Mouse (Mus musculus): ENCODE data around the gene Fosl1. TPM values are rescaled to one million over a fixed set of nuclear protein-coding genes. Genes with fewer than 3 reads are reported as not detected.
A peak's percentile ranks its signal among the peaks of the same experiment; 100 is the strongest.
"Not testable (repeated sequence)": the region's sequence is repeated elsewhere in the genome, so short reads cannot be mapped to it uniquely, and the experiment has no call there.

The Fosl1 gene
- polyA plus RNA-seq, 1 experiment from 2014 or later = not detected

DNA sequence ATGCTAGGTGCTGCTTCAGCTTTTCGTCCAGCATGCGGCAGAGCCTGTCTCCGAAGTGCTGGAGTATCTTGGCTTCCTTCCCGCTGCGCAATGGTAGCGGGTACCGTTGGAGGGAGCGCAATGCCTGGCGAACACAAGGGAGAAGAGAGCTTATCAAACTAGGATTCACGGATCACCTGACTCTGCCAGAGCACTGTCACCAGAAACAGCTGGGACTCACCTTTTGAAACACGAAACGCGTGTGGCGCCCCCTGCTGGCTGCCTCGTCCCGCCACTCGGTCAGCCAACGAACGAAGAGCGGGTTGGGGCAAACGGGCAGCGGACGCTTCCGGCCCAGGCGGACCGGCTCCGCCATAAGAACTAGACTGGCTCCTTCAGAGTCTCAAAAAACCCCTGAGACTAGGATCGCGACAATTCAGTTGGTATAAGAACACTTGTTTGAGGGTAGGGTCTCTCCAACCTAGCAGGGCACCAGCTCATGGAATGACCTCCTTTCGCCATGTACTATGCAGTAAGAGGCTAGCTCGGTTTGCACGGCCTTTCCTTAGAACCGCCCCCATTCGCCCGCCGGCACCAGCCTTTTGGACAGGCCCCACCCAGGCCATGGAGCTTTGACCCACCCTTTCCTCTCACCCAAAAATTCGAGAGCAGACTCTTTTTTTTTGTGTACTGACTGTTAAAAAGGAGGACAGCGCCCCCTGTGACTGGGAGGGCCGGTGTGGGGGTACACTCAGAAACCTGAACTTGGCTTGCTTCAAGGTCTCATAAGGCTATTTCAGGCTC is 40.6 kb downstream of the Fosl1 start, which contains the start of gene Mus81:
Gene Mus81, minus strand, starts transcription at position 635 of the 783 bp plus-strand sequence.
- Histone ChIP-seq H3K4me3 (peak within 1 kb of the TSS; percentile 53), H3K36me3 (peaks cover 44% of the 10 kb centered on the region), H3K4me2 (replicated peaks) (peak within 1 kb of the TSS; percentile 67), H3K9me3 (no peaks in the 10 kb centered on the region), H3K27ac (replicated peaks) (peak within 1 kb of the TSS; percentile 99), H3K9ac (replicated peaks) (peak within 1 kb of the TSS; percentile 62), H3K4me1 (peaks cover 25% of the 10 kb centered on the region), H3K27me3 (no peaks in the 10 kb centered on the region)
- ATAC-seq (ENCODE audit: low FRiP score, low read depth) = peak; percentile 54
- WGBS = under 1% methylated on average over 39 of the region's 39 CpGs

DNA sequence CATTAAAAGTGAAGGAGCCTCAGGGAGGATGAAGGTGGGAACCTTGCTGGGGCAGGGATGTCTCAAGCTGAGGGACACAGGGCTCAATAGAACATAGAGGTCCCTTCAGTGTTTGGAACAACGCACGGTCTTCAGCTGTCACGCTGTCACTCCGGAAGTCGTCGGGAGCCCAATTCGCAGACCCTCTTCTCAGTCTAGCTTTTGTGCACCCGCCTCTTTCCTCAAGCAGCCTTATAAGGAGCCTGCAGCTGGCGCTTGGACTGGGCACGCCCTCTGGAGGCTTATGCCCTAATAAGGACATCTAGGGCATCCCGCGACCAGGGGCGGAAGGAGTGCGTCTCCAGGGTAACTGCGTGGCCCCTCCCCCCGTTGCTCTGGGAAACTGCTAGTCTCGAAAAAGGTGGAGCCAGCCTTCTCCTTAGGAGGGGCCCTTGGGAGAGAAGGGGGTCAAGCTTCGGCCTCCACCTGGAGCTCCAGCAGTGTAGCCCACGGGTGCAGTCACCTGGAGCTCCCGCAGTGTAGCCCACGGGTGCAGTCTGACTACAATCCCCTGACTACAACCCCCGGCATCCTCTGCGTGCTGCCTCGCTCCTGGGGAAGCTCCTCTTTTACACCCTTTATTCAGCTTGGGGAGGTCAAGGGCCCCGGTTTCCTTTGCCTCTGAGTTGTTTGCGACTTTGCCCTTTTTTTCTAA is 41.7 kb downstream of the Fosl1 start:
- no peaks in the 10 kb centered on the region for H3K27me3 ChIP-seq
- H3K4me1 ChIP-seq = peaks cover 31% of the 10 kb centered on the region
- peak overlapping the region; percentile 62 for H3K9ac ChIP-seq (replicated peaks)
- H3K4me2 ChIP-seq (replicated peaks) = peak overlapping the region; percentile 67
- 0% methylated on average over 26 of the region's 26 CpGs for WGBS
- H3K4me3 ChIP-seq = peak overlapping the region; percentile 53
- peak; percentile 80 for ATAC-seq (ENCODE audit: low FRiP score, low read depth)
- H3K9me3 ChIP-seq = no peaks in the 10 kb centered on the region
- H3K36me3 ChIP-seq = peaks cover 44% of the 10 kb centered on the region
- H3K27ac ChIP-seq (replicated peaks) = peak overlapping the region; percentile 99

GRCm38 (mm10) chr19:5489721-5490120 is 42.4 kb downstream of the Fosl1 start:
- ATAC-seq (ENCODE audit: low FRiP score, low read depth); H3K9ac ChIP-seq (replicated peaks); H3K9me3 ChIP-seq; H3K27me3 ChIP-seq: not testable (repeated sequence)
- peaks cover 31% of the 10 kb centered on the region for H3K4me1 ChIP-seq
- H3K36me3 ChIP-seq = peaks cover 44% of the 10 kb centered on the region
- 54% methylated on average over 10 of the region's 10 CpGs for WGBS
- peak overlapping the region; percentile 99 for H3K27ac ChIP-seq (replicated peaks)
- H3K4me3 ChIP-seq = peak overlapping the region; percentile 90
- peak overlapping the region; percentile 70 for H3K4me2 ChIP-seq (replicated peaks)

DNA sequence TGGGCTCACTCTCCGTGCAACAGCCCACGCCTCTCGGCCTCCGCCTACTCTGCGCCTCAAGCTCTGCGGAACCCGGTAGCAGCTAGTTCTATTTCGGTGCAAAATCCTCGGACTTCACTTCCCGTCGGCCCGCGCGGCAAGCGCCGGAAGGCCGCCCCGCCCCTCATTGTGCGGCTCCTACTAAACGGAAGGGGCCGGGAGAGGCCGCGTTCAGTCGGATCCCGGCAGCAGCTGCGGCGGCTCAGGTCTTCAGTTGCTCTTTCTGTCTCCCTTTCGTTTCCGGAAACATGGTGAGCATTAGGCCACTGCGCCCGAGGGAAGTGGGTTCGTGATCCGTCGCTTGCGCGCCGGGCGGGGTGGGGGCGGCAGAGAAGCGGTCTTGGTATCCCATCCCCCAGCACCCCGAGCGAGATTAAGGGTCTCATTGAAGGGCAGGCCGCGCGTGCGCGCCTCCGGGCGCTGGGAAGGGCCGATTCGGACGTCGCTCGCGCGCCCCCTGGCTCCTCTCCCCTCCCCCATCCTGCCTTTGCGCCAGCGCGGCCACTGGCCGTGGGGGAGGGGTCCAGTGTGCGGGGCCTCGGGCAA is 43.1 kb downstream of the Fosl1 start, which contains the start of gene Cfl1:
Gene Cfl1, plus strand, starts transcription at position 143 of the 585 bp plus-strand sequence.
- peak; percentile 61 for ATAC-seq (ENCODE audit: low FRiP score, low read depth)
- peak within 1 kb of the TSS; percentile 70 for H3K4me2 ChIP-seq (replicated peaks)
- under 1% methylated on average over 62 of the region's 62 CpGs for WGBS
- H3K27me3 ChIP-seq = no peaks in the 10 kb centered on the region
- H3K4me3 ChIP-seq = peak within 1 kb of the TSS; percentile 90
- peaks cover 42% of the 10 kb centered on the region for H3K36me3 ChIP-seq
- H3K9me3 ChIP-seq = no peaks in the 10 kb centered on the region
- peaks cover 31% of the 10 kb centered on the region for H3K4me1 ChIP-seq
- peak within 1 kb of the TSS; percentile 98 for H3K9ac ChIP-seq (replicated peaks)
- H3K27ac ChIP-seq (replicated peaks) = peak within 1 kb of the TSS; percentile 99

- peaks cover 31% of the 10 kb centered on the region for H3K4me1 ChIP-seq
- no peaks in the 10 kb centered on the region for H3K27me3 ChIP-seq
- no peaks in the 10 kb centered on the region for H3K9me3 ChIP-seq
- peak overlapping the region; percentile 99 for H3K27ac ChIP-seq (replicated peaks)
- H3K4me3 ChIP-seq = peak overlapping the region; percentile 90
- H3K9ac ChIP-seq (replicated peaks) = peak overlapping the region; percentile 98
- ATAC-seq (ENCODE audit: low FRiP score, low read depth) = peak; percentile 24
- WGBS = under 1% methylated on average over 54 of the region's 59 CpGs
- H3K36me3 ChIP-seq = peaks cover 42% of the 10 kb centered on the region
- H3K4me2 ChIP-seq (replicated peaks) = peak overlapping the region; percentile 70
Observed at GRCm38 (mm10) chr19:5490898-5491708, 43.8 kb downstream of the Fosl1 start.

- H3K27ac ChIP-seq (replicated peaks) = no peak overlapping the region
- no peaks in the 10 kb centered on the region for H3K27me3 ChIP-seq
- peaks cover 22% of the 10 kb centered on the region for H3K4me1 ChIP-seq
- peak overlapping the region; percentile 70 for H3K4me2 ChIP-seq (replicated peaks)
- no peak overlapping the region for H3K9ac ChIP-seq (replicated peaks)
- ATAC-seq (ENCODE audit: low FRiP score, low read depth) = no peak
- H3K9me3 ChIP-seq = no peaks in the 10 kb centered on the region
- peaks cover 53% of the 10 kb centered on the region for H3K36me3 ChIP-seq
- 0 out of 2 replicates have a peak overlapping the region, but pooled peaks have one; percentile 3 for H3K4me3 ChIP-seq
- WGBS = 85% methylated on average over 4 of the region's 4 CpGs
Observed at GRCm38 (mm10) chr19:5492641-5493040, 45.3 kb downstream of the Fosl1 start.

GRCm38 (mm10) chr19:5493301-5493721 is 46.0 kb downstream of the Fosl1 start:
- Histone ChIP-seq H3K4me1 (peaks cover 21% of the 10 kb centered on the region), H3K36me3 (peaks cover 58% of the 10 kb centered on the region)
- not testable (repeated sequence) for H3K4me3 ChIP-seq; H3K9me3 ChIP-seq; H3K27me3 ChIP-seq; H3K27ac ChIP-seq (replicated peaks); H3K9ac ChIP-seq (replicated peaks); H3K4me2 ChIP-seq (replicated peaks); ATAC-seq (ENCODE audit: low FRiP score, low read depth)
- 67% methylated on average over 9 of the region's 9 CpGs for WGBS

- Histone ChIP-seq H3K4me3 (no peak overlapping the region), H3K27ac (replicated peaks) (no peak overlapping the region), H3K4me2 (replicated peaks) (no peak overlapping the region), H3K36me3 (peaks cover 58% of the 10 kb centered on the region), H3K9ac (replicated peaks) (no peak overlapping the region), H3K27me3 (no peaks in the 10 kb centered on the region), H3K4me1 (peaks cover 18% of the 10 kb centered on the region), H3K9me3 (no peaks in the 10 kb centered on the region)
- ATAC-seq (ENCODE audit: low FRiP score, low read depth) = no peak
- 84% methylated on average over 3 of the region's 3 CpGs for WGBS
Observed at GRCm38 (mm10) chr19:5494314-5494713, 47.0 kb downstream of the Fosl1 start.

DNA sequence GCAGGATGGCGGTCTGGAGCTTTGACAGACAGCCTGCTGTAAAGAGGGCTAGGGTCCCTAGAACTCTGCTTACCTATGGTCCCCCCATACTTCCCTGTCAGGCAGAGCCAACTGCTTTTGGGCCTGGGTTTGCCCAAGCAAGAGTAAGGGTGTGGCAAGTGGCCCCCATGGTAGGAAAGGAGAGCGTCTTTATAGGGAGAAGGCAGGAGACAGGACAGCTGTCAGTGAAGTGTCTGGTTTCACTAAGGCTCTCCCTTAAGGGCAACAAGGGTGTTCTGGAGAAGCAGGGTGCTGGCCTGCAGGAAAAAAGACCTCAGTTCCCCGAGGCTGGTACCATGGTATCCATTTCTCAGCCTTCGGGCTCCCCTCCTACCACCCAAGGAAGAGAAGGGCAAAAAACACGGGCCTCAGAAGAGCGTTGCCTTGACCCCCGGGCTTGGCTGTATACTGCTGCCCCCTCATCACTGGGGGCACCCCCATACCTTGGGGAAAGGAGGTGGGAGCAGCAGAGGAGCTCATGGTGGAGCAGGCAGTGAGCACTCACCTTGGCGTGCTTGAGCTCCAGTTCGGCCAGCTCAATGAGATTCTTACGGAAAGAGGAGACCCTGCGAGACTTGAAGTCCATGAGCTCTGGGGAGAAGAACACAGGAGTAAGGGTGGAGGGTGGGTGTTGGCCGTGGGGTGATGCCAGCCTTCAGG is 48.2 kb downstream of the Fosl1 start:
- 81% methylated on average over 12 of the region's 12 CpGs for WGBS
- Histone ChIP-seq H3K36me3 (peaks cover 58% of the 10 kb centered on the region), H3K9ac (replicated peaks) (no peak overlapping the region), H3K4me1 (peaks cover 18% of the 10 kb centered on the region), H3K4me3 (no peak overlapping the region), H3K27me3 (no peaks in the 10 kb centered on the region), H3K9me3 (no peaks in the 10 kb centered on the region), H3K27ac (replicated peaks) (no peak overlapping the region), H3K4me2 (replicated peaks) (no peak overlapping the region)
- ATAC-seq (ENCODE audit: low FRiP score, low read depth) = no peak

- H3K4me2 ChIP-seq (replicated peaks) = no peak overlapping the region
- 0 out of 2 replicates have a peak overlapping the region, but pooled peaks have one; percentile 17 for H3K27ac ChIP-seq (replicated peaks)
- H3K27me3 ChIP-seq = no peaks in the 10 kb centered on the region
- WGBS = 87% methylated on average over 16 of the region's 16 CpGs
- peaks cover 58% of the 10 kb centered on the region for H3K36me3 ChIP-seq
- no peak for ATAC-seq (ENCODE audit: low FRiP score, low read depth)
- no peaks in the 10 kb centered on the region for H3K9me3 ChIP-seq
- H3K9ac ChIP-seq (replicated peaks) = no peak overlapping the region
- H3K4me3 ChIP-seq = no peak overlapping the region
- H3K4me1 ChIP-seq = peaks cover 18% of the 10 kb centered on the region
Observed at GRCm38 (mm10) chr19:5496052-5496370, 48.7 kb downstream of the Fosl1 start.

DNA sequence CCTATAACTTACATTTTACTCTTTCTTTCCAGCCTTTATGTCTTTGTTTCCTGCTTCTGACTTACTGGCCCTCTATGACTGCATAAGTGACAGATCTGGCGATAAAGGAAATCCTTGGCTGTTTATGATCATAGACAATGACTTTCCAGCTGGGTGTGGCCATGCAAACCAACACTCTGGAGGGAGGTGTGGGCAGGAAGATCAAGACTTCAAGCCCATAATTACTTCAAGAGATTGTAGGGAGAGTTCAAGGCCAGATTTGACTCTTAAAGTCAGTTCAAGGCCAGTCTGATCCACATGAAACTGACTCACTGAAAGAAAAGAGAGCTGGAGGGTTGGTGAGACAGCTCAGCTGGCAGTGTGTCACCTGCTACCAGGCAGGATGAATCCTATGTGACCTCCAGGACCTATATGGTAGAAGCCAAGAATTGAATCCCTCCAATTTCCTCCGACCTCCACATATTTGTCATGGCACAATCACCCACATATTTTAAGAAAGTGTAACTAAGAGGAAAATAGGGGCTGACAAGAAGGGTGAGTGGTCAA is 53.1 kb downstream of the Fosl1 start:
- no peak overlapping the region for H3K9ac ChIP-seq (replicated peaks)
- no peak overlapping the region for H3K4me2 ChIP-seq (replicated peaks)
- H3K9me3 ChIP-seq = no peaks in the 10 kb centered on the region
- 91% methylated on average over 2 of the region's 2 CpGs for WGBS
- no peaks in the 10 kb centered on the region for H3K4me1 ChIP-seq
- no peak overlapping the region for H3K4me3 ChIP-seq
- no peak overlapping the region for H3K27ac ChIP-seq (replicated peaks)
- peaks cover 30% of the 10 kb centered on the region for H3K36me3 ChIP-seq
- H3K27me3 ChIP-seq = no peaks in the 10 kb centered on the region; the same call in 1 of the 2 replicates
- ATAC-seq (ENCODE audit: low FRiP score, low read depth) = no peak
